Mouse (Mus musculus) stomach, postnatal 0 days (tissue): ENCODE measurements around the gene Adam15.

Experiments used
- CTCF ChIP-seq: IDR thresholded peaks from 2 replicates; pipeline ENCODE4 v1.5.1; 2016; ENCODE audit warnings: antibody characterized with exemption, low read depth, mild to moderate bottlenecking, moderate library complexity
- EP300 ChIP-seq: optimal IDR thresholded peaks from 2 replicates; pipeline ENCODE3; 2016; ENCODE audit warnings: antibody characterized with exemption

DNA sequence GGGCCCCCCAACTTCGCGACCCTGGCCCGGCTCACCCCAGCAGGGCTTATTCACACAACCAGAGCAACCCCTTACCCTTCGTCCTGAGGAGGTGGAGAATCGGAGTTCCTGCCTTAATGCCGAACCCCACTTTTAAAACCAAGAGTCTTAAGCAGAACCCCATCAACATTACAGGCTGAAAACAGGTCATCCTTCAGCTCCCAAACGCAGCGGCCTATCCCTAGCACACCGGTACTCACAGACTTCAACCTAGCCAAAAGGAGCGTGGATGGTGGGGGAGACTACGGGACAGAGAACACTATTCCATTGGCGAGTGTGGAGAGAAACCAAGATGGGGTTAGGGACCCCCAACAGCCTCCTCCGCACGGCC is 27.7 kb downstream of the Adam15 start:
- TF ChIP-seq CTCF (no peak), EP300 (no peak)
